Mouse (Mus musculus) olfactory bulb, adult 2 months (tissue): ENCODE data around the gene Ikbip. TPM values are rescaled to one million over a fixed set of nuclear protein-coding genes. Genes with fewer than 3 reads are reported as not detected.
A peak's percentile ranks its signal among the peaks of the same experiment; 100 is the strongest.

ENCODE experiments used
- H3K27ac ChIP-seq: fragments of 200-500 bp; 2 replicates; pipeline ENCODE4 v1.5.1; 2012; ENCODE audit warnings: low read depth, low read length; ENCODE audit not compliant: insufficient read depth
- H3K4me1 ChIP-seq: fragments of 200-500 bp; 2 replicates; pipeline ENCODE4 v1.6.1; 2012; ENCODE audit warnings: low read length; ENCODE audit not compliant: control insufficient read depth, insufficient read depth
- H3K4me3 ChIP-seq: fragments of 200-500 bp; 2 replicates; pipeline ENCODE4 v1.5.1; 2012; ENCODE audit warnings: mild to moderate bottlenecking, low read depth, low read length, moderate library complexity; ENCODE audit not compliant: insufficient read depth
- CTCF ChIP-seq: fragments of 200-500 bp; IDR thresholded peaks from 2 replicates; pipeline ENCODE4 v1.5.1; 2012; ENCODE audit warnings: low read depth, mild to moderate bottlenecking, low read length, moderate library complexity; ENCODE audit not compliant: insufficient read depth
- POLR2A ChIP-seq: fragments of 200-500 bp; IDR thresholded peaks from 2 replicates; pipeline ENCODE4 v1.6.1; 2012; ENCODE audit warnings: mild to moderate bottlenecking, low read depth, low read length, moderate library complexity; ENCODE audit not compliant: insufficient read depth
- WGBS: fragments of 180-500 bp; shearing (Covaris S2); methylation state at CpG from one replicate; pipeline ENCODE4 v1.1.7; 2018; 5-methylcytosine and 5-hydroxymethylcytosine counted together
- polyA plus RNA-seq: library from polyadenylated mRNA; stranded (reverse); fragments of >200 nt; gene quantifications from 2 replicates; pipeline ENCODE4 v1.2.4, GENCODE M21; 2012; ENCODE audit warnings: low replicate concordance; ENCODE audit not compliant: missing spikeins, insufficient read depth, insufficient read length

Gene Ikbip
- polyA plus RNA-seq = not detected in 2 replicates

DNA sequence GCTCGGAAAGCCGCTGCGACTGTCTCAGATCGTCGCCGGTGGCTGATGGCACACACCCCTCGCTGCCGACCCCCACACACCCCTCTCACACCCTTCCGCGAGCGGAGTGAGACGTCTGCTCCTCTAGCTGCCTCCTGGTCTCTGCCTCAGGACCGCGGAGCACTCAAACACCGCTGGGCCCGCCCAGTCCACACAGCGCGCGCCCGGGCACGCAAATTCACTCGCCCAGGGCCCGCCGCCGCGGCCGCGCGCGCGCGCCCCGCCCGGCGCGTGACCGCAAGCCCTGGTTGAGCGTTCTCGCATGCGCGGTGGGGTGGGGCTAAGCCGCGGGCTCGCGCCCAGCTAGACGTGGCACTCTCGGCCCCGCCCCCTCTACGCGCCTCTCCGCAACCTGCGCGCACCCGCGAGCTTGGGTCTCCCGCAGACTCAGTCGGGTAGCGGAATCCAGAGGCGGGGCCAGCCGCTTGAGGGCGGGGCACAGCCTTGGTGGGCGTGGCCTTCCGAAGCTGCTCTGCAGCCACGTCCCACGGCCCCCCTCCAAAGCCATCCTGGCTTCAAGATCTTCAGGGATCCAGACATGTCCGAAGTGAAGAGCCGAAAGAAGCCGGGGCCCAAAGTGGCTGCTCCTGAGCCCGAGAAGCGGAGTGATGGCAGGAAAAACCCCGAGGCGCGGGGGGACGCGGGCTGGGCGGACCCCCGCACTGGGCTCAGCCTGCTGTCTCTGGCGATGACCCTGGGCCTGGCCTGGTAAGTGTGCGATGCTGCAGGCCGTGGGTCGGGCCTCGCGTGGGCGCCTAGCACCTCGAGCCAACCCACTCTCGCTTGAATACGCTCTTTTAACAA lies at the start of gene Ikbip, which contains the start of gene Apaf1:
Gene Ikbip, plus strand, starts transcription at position 391 of the 843 bp plus-strand sequence.
Gene Apaf1, minus strand, starts transcription at position 221 of the 843 bp plus-strand sequence.
- H3K4me1 ChIP-seq = no peaks in the 10 kb centered on the region
- under 1% methylated on average over 87 of the region's 87 CpGs for WGBS
- no peak within 1 kb of the TSS for H3K27ac ChIP-seq
- peak within 1 kb of the TSS; percentile 83 for H3K4me3 ChIP-seq
- TF ChIP-seq CTCF (no peak), POLR2A (peak; percentile 69)

DNA sequence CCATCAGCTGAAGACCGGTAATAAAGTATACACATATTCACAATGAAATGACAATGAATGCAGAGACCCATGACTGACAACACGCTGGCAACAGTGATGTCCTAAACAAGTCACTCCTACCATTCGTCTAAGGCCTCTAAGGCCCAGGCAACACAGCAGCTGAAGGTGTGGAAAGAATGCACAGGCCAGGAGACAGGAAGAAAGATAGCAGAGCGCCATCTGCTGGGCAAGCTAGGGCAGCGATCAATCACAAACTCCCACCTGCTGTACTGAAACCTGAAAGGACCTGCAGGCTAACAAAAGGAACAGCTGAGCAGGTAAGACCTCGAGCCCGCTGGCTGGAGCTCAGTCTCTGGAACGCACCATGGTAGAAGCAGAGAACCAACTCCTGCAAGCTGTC lies 48.8 kb upstream of the Ikbip start:
- Histone ChIP-seq H3K4me1 (no peaks in the 10 kb centered on the region), H3K4me3 (no peak overlapping the region)
- 19% methylated on average over 8 of the region's 8 CpGs for WGBS

DNA sequence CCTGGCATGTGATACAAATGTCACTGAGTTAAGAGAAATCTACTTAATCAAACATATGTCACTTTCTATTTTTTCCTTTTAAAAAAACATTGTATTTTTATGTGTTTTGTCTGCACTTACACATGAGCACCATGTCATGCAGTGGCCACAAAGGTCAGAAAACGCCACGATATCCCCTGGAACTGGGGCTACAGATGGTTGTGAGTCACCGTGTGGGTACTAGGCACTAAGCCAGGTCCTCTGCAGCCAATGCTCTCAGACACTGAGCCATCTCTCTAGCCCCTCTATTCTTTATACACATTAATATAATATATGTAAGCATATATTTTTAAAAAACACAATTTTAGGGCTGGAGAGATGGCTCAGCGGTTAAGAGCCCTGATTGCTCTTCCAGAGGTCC lies 33.0 kb upstream of the Ikbip start:
- 79% methylated on average over 4 of the region's 4 CpGs for WGBS
- no peak overlapping the region for H3K4me3 ChIP-seq
- H3K4me1 ChIP-seq = no peaks in the 10 kb centered on the region
- TF ChIP-seq POLR2A = no peak
- TF ChIP-seq CTCF = no peak
- no peak overlapping the region for H3K27ac ChIP-seq

More for the DNA sequence above, 48.8 kb upstream of the Ikbip start:
- no peak for TF ChIP-seq POLR2A
- TF ChIP-seq CTCF = peak; percentile 57
- H3K27ac ChIP-seq = no peak overlapping the region

DNA sequence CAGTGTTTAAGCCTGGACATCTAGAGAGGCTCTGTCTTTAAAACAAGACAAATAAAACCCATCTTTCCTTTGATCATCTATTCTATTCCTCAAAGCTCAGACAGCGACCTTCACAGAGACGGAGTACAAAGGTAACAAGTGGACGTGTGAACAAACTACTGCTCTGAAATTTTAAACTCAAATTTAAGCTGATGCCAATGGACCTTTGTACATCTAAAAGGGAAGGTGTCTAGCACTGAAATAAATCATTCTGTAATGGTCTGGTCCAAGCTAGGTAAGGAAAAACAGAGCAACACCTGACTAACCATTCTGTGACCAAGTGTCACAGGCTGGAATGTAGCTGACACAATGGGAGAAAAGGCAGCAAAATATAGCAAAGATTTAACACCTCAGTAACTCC lies 31.6 kb upstream of the Ikbip start:
- Histone ChIP-seq H3K27ac (no peak overlapping the region), H3K4me3 (no peak overlapping the region), H3K4me1 (no peaks in the 10 kb centered on the region)
- no peak for TF ChIP-seq POLR2A
- no peak for TF ChIP-seq CTCF
- WGBS = 96% methylated on average over 3 of the region's 3 CpGs

DNA sequence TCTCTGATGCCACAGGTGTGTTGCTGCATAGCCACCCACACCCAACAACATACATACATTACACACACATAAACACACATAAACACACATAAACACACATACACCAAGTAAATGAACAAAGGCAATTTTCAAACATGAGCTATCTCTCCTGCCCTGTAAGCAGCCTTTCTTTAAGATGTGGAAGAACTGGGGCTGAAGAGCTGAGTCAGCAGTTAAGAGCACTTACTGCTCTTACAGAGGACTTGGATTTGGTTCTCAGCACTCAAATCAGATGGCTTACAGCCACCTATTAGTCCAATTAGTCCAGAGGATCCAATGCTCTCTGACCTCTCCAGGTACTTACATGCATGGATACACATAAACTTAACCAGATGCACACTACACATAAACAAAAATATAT lies 30.0 kb upstream of the Ikbip start:
- TF ChIP-seq POLR2A = no peak
- TF ChIP-seq CTCF = no peak
- no peak overlapping the region for H3K4me3 ChIP-seq
- H3K27ac ChIP-seq = no peak overlapping the region
- H3K4me1 ChIP-seq = no peaks in the 10 kb centered on the region

DNA sequence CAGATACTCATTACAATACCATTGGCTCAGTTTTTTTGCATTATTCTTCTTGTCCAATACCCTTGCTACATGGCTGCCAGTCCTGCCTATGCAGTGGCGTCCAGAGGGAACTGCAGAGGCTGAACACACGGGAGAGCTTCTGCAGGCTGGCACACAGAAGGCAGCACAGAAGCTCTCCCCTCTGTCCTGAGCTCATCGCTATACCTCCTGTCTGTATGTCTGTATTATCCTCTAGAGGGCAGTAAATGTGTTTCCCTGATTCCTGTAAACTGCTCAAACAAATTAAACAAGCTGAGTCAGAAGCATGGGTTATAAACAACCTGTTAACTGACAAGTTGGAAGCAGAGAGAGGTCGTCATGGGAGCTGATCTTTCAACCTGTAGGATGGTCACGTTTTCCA lies 22.0 kb upstream of the Ikbip start:
- TF ChIP-seq CTCF = no peak
- no peak for TF ChIP-seq POLR2A
- no peak overlapping the region for H3K27ac ChIP-seq
- 31% methylated on average over 5 of the region's 5 CpGs for WGBS
- no peak overlapping the region for H3K4me3 ChIP-seq
- peaks cover 3% of the 10 kb centered on the region; the same call in 1 of the 2 replicates for H3K4me1 ChIP-seq

DNA sequence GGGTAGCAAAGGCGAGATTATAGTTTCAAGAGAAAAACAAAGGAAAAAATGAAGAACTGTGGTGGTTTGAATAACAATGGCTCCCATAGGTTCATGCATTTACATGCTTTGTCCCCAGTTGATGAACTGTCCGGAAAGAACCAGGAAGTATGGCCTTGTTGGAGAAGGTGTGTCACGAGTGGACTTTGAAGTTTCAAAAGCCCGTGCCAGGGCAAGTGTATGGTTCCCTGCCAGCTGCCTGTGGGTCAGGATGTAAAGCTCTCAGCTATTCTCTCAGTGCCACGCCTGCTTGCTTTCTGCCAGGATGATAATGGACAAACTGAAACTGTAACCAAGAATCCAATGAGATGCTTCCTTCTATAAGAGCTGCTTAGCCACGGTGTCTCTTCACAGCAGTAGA lies 20.4 kb upstream of the Ikbip start:
- no peak overlapping the region for H3K4me3 ChIP-seq
- H3K27ac ChIP-seq = no peak overlapping the region
- TF ChIP-seq POLR2A (no peak), CTCF (no peak)
- WGBS = 96% methylated on average over 6 of the region's 6 CpGs
- peaks cover 3% of the 10 kb centered on the region; the same call in 1 of the 2 replicates for H3K4me1 ChIP-seq

DNA sequence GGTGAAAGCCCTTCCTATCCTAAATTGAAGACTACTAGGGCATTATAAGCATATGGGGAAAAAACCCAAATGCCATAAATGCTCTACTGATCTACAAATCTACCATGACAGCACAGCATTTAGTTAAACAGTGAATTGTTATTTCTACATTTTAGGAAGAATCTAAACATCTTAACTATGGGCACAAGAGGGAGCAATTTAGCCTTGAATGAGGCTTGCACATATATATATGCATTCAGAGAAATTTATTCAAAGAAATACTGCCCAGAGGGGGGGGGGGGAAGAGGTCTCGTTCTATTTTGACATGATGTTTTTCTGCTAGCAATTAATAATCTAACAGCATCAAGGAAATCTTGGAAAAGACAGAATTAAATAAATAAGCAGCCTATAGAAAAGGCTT lies 11.0 kb upstream of the Ikbip start:
- Histone ChIP-seq H3K4me3 (no peak overlapping the region), H3K27ac (no peak overlapping the region), H3K4me1 (no peaks in the 10 kb centered on the region)
- 29% methylated on average over 1 of the region's 1 CpGs for WGBS
- TF ChIP-seq POLR2A (no peak), CTCF (no peak)

DNA sequence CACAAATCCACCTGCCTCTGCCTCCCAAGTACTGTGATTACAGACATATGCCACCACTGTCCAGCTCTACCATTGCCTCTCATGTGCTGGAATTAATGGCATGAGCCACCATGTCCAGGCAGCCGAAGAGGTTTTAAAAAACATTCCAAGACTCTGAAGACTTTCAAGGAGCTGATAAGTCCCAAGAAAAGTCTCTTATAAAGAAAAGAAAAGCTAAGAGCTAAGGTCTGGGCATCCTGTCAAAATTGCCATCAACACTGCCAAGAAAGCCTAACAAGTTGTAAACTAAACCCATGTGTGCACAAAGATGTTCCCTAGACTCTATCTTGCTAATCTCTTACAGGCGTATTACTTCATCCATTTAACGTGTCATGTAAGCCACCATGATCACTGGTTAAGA lies 9.4 kb upstream of the Ikbip start:
- WGBS = 68% methylated on average over 3 of the region's 3 CpGs
- no peak overlapping the region for H3K27ac ChIP-seq
- no peak overlapping the region for H3K4me3 ChIP-seq
- no peaks in the 10 kb centered on the region for H3K4me1 ChIP-seq
- no peak for TF ChIP-seq POLR2A
- no peak for TF ChIP-seq CTCF
